Mouse (Mus musculus): ENCODE data around the gene Tmem200b.

DNA sequence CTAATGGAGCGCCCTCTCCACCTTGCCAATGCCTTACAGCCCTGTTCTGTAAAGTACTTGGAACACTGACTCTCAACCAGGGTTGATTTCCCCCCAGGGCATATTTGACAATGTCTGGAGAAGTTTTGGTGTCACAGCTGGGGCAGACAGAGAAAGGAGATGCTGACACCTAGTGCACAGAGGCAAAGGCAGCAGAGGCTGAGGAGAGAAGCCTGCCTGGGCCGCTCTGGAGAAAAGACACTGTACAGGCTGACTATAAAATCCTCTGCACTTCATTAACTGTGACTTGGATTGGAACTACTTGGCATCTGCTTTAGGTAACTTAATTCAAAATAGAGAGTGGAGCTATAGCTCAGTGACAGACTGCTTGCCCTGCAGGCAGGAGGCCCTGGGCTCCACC, 47.3 kb downstream of the Tmem200b start:
- peak; percentile 44 for TF ChIP-seq CTCF (IDR thresholded peaks at IDR 0.05; ENCODE audit: low read depth)
- TF ChIP-seq EP300 (IDR thresholded peaks at IDR 0.05; ENCODE audit: low read depth): no peak
